Mouse (Mus musculus) CH12.LX (cell line): ENCODE results near the gene Krtap3-1.

ENCODE experiments used
- CTCF ChIP-seq, 2 experiments: IDR thresholded peaks in 1 of 2; conservative IDR thresholded peaks in 1 of 2; 2 replicates each; pipeline ENCODE4 v1.5.1; 2011 to 2012; ENCODE audit warnings: low read depth in 2 of 2, low read length in 2 of 2, improper control_type of control experiment in 1 of 2, inconsistent platforms in 1 of 2, mild to moderate bottlenecking in 1 of 2, moderate library complexity in 1 of 2
- EP300 ChIP-seq: IDR thresholded peaks from 2 replicates; pipeline ENCODE4 v1.6.1; 2011; ENCODE audit warnings: low read length, improper control_type of control experiment
- IRF4 ChIP-seq: IDR thresholded peaks from 2 replicates; pipeline ENCODE4 v1.6.1; 2014; ENCODE audit warnings: low read depth, mild to moderate bottlenecking, inconsistent platforms, low read length, improper control_type of control experiment
- KAT2A ChIP-seq: IDR thresholded peaks from 2 replicates; pipeline ENCODE4 v1.6.1; 2012; ENCODE audit warnings: low read length, improper control_type of control experiment, inconsistent platforms; ENCODE audit not compliant: insufficient replicate concordance
- MAZ ChIP-seq: IDR thresholded peaks from 2 replicates; pipeline ENCODE4 v1.6.1; 2012; ENCODE audit warnings: low read depth, mild to moderate bottlenecking, inconsistent platforms, low read length, improper control_type of control experiment, moderate library complexity
- MXI1 ChIP-seq: IDR thresholded peaks from 2 replicates; pipeline ENCODE4 v1.6.1; 2011; ENCODE audit warnings: mild to moderate bottlenecking, low read depth, low read length, improper control_type of control experiment
- MYC ChIP-seq: IDR thresholded peaks from 2 replicates; pipeline ENCODE4 v1.6.1; 2011; ENCODE audit warnings: low read depth, mild to moderate bottlenecking, improper control_type of control experiment, low read length
- NRF1 ChIP-seq: IDR thresholded peaks from 2 replicates; pipeline ENCODE4 v1.6.1; 2014; ENCODE audit warnings: low read depth, mild to moderate bottlenecking, inconsistent platforms, low read length, improper control_type of control experiment, moderate library complexity
- RAD21 ChIP-seq: IDR thresholded peaks from 2 replicates; pipeline ENCODE4 v1.6.1; 2011; ENCODE audit warnings: low read depth, mild to moderate bottlenecking, low read length, improper control_type of control experiment, moderate library complexity
- TCF12 ChIP-seq: IDR thresholded peaks from 2 replicates; pipeline ENCODE4 v1.6.1; 2014; ENCODE audit warnings: low read depth, mild to moderate bottlenecking, inconsistent platforms, low read length, improper control_type of control experiment
- UBTF ChIP-seq: IDR thresholded peaks from 2 replicates; pipeline ENCODE4 v1.6.1; 2012; ENCODE audit warnings: low read depth, mild to moderate bottlenecking, inconsistent platforms, low read length, improper control_type of control experiment, moderate library complexity
- ZMIZ1 ChIP-seq: IDR thresholded peaks from 2 replicates; pipeline ENCODE4 v1.6.1; 2012; ENCODE audit warnings: low read depth, mild to moderate bottlenecking, inconsistent platforms, low read length, improper control_type of control experiment

- TF ChIP-seq UBTF (no peak), MYC (no peak), CTCF (conservative IDR thresholded peaks at IDR 0.05 in 1 of 2, IDR thresholded peaks at IDR 0.05 in 1 of 2; ENCODE audit: low read depth in 2 of 2, low read length in 2 of 2) (no peak), IRF4 (no peak), EP300 (no peak), RAD21 (no peak), TCF12 (no peak), NRF1 (no peak), KAT2A (no peak), MAZ (no peak), MXI1 (no peak), ZMIZ1 (no peak)
These were observed 8.3 kb downstream of the Krtap3-1 start for GRCm38 (mm10) chr11:99557976-99558745.
